Mouse (Mus musculus): ENCODE data around the gene Nek1.
A peak's percentile ranks its signal among the peaks of the same experiment; 100 is the strongest.

- no peak for TF ChIP-seq CTCF (IDR thresholded peaks at IDR 0.05 in 2 of 3, conservative IDR thresholded peaks at IDR 0.05 in 1 of 3; ENCODE audit: control insufficient read depth in 1 of 3, insufficient read depth in 1 of 3, low read depth in 2 of 3, low read length in 3 of 3, poor library complexity in 1 of 3, severe bottlenecking in 1 of 3)
- peak; percentile 96 to 98 for TF ChIP-seq EP300 (IDR thresholded peaks at IDR 0.05; ENCODE audit: low read depth in 1 of 2, low read length in 2 of 2)
- TF ChIP-seq MEF2A (IDR thresholded peaks at IDR 0.05; ENCODE audit: extremely low read depth, insufficient replicate concordance, low read depth, low read length, poor library complexity, severe bottlenecking): no peak
These were observed 19.5 kb upstream of the Nek1 start for GRCm38 (mm10) chr8:60973448-60973847.

Measured in MEL (cell line).